Mouse (Mus musculus) erythroid progenitor cell, adult 5-6 weeks (primary cell): ENCODE data around the gene Syne2. TPM values are rescaled to one million over a fixed set of nuclear protein-coding genes. Genes with fewer than 3 reads are reported as not detected.

Source experiments
- ATAC-seq: replicated peaks from 2 replicates; pipeline ENCODE4 v1.8.0; 2016; ENCODE audit warnings: moderate number of reproducible peaks, mild to moderate bottlenecking, moderate TSS enrichment, inconsistent platforms; ENCODE audit not compliant: poor library complexity, low FRiP score, severe bottlenecking
- total RNA-seq, 2 experiments: library from RNA; stranded (forward) in 1 of 2; stranded (reverse) in 1 of 2; fragments of 150-400 nt in 1 of 2; fragments of 186-747, 209-891 nt in 1 of 2; gene quantifications; 2 replicates each; pipeline versions ENCODE4 v1.2.3 to v1.2.4; 2015 to 2017; ENCODE audit warnings: low replicate concordance in 2 of 2

Syne2 gene
- total RNA-seq, 2 experiments from 2014 or later: 2.5 to 3.0 TPM

DNA sequence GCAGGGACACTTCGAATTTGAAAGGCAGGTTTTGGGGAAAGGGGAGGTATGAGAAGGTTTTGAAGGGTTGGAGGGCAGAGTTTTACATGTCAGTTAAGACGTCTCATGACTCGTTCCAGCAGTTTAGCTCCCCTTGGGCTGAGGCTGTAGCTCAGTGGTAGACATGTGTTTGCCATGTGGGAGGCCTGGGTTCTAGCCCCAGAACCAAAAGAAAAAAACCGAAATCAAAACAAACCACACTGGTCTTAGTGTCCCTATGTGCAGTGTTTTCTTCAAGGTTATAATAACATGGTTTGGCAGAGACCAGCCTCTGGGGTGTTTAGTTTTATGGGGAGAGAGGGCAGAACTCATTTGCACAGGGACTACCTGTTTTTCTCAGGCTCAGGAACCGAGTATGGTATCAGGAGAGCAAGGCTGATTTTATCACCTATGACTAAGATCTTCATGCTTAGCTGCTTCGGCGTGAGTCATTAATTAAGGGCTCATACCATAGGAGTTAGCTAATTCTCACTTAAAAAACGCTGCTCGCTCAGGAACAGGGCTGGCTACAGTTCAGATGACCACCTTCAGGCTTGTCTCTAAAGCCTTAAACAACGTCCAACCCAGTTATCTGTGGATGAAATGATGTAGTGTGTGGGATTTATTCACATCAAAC lies 8.9 kb downstream of the Syne2 start:
- no peak for ATAC-seq

DNA sequence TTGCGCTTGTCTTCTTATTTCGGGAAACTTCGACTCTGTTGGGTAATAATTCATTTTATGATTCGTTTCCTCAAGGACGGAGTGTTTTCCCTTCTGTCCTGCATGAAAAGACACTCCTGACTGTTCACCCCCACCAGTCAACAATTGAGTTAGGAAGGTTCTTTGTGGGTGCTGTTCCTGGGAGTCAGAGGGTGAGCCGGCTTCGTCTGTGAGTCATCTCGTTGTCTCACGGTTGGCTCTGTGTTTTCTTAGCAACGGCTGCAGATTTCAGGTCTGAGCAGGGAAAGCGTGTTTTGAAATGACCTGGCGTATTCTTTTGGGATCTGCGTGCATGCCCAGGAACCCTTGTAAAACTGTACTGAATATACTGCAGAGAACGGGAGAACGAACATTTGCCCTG lies 9.8 kb downstream of the Syne2 start:
- no peak for ATAC-seq

DNA sequence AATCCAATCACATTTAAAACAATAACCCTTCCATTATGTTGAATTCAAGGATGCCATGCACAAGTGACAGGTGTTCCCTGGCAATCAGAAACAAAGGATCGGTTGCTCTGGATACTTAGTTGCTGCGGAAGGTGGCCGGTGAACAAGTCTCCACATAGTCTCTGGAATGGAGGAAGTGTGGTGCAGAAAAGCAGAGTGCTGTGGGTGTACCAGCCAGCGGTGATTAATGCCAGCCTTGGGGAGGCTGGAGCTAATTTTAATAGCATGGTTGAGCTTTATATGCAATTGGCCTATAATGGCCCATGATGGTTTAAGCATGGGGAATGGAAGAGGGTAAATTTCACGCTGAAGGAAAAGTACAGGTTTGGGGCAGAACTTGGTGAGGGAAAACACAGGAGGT lies 11.7 kb downstream of the Syne2 start:
- ATAC-seq: no peak

DNA sequence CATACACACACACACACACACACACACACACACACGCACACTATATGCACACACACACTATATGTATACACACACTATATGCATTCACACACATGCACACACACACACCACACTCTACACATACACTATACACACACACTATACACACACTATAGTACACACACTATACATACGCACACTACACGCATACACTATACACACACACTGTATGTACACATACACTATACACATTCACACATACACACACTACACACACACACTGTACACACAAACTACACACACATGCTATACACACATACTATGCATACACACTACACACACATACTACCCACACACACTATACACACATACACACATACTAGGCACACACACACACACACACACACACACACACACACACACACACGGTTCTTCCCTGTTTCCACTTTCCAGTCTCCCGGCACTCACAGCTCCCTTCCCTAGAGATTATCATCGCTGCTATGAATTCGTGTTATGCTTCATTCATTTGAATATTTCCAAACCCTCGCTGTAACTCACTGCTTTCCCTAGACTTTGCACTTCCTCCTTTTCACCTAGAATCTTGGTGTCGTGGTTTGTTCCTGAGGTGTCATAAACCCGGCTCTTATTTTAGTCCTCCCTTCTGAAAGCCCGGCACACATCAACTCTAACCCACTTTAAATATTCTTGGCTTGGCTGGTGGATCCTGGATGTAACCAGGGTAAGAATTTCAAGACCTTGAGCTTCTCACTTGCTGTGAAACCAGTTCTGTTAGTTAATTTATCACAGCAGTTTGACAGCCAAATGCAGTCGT lies 15.4 kb downstream of the Syne2 start:
- no peak for ATAC-seq

DNA sequence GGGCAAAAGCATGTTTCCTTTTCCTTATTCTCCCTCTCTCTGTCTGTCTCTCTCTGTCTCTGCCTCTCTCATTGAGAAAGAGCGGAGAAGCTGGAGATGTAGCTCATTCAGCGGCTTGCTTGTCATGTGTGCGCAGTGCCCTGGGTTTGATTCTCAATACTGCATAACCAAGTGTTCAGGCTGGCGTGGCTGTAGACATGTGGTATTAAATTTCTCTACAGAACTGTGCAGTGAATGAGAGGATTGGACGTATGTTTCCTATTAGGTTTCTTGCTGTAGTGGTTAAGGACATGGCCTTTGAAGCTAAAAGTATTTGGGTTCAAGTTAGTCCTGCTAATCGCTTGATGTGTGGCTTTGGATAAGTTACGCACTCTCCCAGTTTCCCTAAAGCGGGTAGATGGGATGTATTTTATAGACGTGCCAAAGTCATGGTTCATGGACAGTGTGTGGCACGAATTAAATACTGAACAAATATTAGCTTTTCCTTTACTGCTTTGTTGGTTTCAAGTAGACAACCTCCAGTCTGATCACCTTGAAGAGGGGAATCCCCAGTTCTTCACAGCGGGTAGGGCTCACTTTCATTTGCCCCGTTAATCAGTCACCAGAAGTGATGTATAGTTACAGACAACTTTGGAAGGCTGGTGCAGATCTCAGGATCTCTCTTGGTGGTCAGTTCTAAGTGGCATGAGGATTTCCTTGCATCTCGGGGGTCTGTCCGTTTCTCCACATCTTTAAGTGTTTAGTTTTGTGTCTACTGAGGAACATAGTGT lies 16.2 kb downstream of the Syne2 start:
- no peak for ATAC-seq

DNA sequence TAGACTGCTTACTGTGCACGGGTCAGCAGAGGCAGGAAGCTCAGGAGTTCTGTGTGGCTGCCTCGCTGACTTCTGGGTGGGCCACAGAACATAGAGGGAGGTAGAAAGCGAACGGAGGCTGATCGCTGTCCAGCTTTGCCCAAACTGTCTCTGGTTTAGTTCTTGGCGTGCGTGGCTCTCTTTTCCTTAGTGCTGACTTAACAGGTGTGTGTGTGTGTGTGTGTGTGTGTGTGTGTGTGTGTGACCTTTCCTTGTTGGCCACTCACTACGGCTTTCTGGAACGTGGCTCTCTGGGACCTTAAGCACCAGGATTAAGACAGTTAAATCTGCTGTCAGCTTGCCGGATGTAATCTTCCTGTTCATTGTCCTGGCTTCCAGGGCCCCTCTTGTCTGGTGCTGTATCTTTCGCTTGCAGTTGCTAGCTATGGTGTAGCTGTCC lies 18.6 kb downstream of the Syne2 start:
- ATAC-seq: no peak

DNA sequence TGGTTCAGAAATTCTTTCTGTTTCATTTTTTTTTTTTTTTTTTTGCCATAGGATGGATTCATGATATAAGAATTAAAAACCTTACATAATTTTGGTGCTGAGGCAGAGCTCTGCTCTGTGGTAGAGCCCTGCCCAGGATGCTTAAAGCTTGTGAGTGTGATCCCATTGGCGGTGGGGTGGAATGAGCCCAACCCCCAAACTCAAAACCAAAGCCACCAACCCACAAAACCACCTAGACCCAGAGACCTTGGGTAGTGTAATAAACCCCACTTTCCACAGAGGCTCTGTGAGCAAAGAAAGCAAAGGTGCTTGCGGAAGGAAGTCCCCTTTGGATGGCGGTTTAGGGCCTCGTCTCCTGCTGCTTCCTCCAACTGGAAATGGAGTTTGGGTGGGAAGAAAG lies 19.5 kb downstream of the Syne2 start:
- no peak for ATAC-seq

DNA sequence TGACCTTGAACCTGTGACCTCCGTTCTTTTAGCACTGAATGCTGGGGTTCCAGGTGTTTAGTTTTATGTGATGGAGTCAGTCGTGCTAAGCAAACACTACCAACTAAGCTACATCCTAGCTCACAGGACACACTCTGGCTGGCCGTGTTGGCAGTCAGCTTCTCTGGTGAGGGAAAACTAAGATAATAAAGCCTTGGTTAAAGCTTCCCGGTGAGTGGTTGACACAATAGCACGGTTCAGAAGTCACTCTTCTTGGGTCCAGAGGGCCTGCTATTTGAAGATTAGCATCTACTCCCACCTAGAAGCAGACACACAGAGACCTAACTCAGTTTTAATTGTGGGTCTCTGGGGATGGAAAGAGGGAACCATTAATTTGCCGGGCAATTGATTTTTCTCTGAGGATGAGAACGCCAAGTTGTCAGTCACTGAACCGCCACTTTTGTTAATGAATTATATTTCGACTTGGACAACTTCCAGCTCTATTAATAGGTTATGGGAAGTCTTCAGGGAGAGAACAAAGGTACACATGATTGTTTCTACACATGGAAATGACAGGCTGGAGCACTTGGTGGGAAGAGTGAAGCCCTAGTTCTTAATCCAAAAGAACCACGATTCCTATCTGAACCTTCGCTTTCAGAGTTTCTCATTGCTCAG lies 21.3 kb downstream of the Syne2 start:
- no peak for ATAC-seq

DNA sequence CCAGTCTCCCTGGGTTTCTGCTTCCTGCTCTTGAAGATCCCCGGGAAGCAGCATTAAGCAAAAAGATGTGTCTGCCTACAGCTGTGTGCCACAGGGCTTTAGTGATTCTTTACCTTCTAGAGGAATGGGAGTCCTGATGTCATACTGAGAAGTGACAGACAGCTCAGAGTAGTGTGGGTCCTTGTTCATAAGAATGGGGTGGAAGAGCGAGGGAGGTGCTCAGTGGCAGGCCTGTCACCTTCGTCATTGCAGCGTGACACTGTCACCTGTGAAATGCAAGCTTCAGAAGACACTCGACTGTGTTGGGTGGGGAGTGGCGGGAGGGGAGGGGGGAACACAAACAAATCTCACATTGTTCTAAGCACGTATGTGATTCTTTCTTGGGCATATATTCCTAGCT lies 23.2 kb downstream of the Syne2 start:
- no peak for ATAC-seq

DNA sequence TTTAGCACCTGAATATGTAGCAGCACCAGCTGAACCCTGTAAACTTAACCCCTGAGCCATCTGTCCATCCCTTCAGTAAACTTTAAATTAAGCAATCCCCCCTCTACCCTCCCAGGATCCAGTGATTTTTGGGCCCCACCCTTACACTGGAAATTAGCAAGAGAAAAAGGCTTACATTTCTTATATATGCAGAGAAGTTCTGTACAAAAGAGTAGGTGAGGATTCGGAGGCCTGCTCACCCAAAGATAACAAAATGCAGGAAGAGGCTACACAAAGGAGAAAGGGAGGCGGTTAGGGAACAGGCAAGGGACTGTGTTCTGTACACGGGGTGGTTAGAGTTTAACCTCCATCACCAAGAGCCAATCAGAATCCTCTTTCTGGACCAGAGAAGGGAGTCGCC lies 26.4 kb downstream of the Syne2 start:
- ATAC-seq: no peak

DNA sequence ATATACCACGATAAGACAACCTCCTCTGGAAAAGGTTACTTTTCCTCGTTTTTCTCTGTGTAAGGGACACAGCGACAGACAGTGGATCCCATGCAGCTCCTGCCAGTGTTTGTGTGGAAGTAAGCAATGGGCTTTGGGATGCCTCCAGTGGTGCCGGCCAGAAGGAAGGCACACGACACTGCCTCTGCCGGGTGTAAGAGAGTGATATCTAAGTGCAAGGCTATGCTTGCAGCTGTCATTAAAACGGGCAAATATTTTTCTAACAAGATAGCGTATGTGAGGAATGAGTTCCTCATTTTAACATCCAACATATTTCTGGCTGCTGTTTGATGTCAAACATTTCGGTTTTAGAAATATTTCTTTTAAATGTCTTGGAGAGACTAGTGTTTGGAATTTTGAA lies 27.1 kb downstream of the Syne2 start:
- no peak for ATAC-seq

DNA sequence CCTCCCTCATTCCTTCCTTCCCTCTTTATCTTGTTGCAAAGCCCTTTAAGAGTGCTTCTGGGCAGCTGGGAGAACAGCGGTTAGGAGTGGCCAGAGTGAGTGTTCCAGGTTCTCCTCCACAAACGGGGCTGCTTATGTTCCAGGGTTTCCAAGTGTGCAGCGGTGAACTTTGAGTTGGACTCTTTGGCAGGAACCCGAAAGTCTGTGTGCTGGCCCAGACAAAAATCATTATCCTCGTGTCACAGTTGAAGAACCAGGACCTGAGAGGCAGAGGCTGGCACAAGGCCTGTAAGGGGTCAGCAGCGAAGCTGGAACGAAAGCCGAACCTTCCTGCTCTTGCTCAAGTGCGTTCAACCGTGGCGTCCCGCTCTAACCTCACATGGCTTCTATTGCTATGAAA lies 28.6 kb downstream of the Syne2 start:
- ATAC-seq: no peak

DNA sequence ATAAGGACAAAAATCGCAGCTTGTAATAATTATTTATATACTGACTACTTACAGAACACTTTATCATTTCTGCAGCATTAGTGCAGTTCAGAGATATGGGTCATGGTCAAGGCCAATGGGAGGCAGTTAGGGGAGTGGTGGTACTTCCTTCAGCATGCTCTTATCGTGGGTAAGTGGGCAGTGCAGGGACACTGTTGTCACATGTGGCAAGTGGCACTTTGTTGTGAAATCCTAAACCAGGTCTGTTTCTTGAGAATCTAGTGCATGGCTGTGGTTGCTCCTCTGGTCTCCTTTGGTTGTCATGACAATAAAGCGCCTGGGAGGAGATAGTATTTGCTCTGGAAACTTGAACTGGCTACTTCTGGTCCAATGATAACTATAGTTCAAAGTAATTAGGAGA lies 32.3 kb downstream of the Syne2 start:
- no peak for ATAC-seq

DNA sequence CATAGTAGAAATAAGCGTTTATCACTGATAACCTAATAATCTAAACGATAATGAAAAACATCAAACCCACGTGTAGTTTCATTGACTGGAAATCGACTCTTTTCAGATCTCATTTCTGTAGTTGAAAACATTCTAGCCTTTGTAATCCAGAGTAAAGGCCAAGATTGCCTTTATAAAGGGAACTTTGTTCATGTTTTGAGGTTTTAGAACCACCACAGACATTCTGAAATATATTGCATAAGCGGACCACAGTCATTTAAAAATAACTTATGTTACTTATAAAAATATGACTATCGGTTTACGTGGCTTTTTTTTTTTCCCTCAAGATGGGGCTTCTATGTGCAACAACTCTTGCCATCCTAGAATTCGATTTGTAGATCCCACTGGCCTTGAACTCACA lies 33.5 kb downstream of the Syne2 start:
- ATAC-seq: no peak

DNA sequence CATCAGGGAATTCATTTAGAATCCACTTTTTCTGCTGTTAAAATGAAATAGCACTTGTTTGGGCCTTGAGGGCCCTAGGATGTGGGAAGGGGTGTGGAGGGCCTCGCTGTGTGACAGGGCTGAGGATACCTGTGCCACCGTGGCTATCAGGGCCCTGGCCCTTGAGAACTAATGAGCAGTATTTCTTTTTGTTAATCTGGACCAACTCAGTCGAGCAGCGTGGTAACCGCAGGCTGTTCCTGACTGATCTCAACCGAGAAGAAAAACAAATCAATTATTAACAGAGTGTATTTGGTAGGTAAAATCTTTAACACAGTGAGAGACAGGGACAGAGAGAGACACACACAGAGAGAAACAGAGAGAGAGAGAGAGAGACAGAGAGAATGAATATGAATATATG lies 34.5 kb downstream of the Syne2 start:
- no peak for ATAC-seq

DNA sequence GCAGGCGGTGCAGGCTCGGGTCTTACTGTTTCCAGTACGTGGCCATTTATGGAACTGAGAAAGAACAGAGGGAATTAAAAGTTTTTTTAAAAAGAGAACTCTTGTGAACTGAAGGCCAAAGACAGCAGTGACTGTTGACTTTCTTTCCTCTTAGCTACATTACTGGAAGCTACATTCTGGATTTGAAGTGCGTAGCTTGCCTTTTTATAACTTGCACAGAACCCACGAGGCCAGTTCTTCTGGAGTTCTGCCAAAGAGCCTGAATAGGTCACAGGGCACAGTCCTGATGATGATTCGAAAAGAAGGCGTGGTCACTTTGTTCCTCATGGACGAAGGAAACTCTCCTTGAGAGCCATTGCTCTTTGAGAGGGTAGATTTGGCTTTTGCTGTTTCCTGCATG lies 35.6 kb downstream of the Syne2 start:
- no peak for ATAC-seq

DNA sequence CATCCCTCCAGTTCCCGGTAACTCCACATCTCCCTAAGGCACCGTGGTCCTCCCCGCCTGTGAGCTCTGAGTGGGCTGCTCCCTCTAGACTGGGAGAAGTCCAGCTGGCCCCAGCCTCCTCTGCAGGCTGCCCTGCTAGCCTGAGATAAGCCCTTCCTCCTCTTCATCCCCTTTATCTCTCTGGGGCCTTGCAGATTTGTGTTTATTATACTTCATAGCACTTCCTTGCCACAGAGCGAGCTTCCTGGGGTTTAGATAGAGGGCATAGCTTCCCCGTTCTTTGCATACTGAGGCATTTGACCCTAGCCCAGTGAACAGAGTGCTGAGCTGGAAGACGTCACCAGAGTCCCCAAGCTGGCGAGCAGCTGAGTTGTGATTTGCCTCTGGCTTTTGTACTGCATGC lies 37.1 kb downstream of the Syne2 start:
- ATAC-seq: no peak

DNA sequence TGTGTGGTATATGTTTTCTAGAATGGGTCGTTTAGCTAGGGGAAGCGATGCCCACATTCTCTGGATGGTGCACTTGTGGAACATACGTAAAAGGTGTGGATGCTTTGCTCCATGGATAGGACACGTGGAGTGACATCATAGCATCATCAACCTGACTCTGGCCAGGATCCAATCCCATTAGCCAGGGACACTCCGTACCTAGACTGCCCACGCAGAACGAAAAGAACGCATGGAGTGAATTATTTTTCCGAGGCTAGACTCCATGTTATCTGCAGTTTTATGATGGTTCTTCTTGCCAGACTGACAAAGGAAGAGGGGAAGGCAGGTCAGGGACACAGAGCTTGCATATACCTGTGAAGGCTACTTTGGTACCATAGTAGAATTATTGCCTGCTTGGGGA lies 37.7 kb downstream of the Syne2 start:
- no peak for ATAC-seq

DNA sequence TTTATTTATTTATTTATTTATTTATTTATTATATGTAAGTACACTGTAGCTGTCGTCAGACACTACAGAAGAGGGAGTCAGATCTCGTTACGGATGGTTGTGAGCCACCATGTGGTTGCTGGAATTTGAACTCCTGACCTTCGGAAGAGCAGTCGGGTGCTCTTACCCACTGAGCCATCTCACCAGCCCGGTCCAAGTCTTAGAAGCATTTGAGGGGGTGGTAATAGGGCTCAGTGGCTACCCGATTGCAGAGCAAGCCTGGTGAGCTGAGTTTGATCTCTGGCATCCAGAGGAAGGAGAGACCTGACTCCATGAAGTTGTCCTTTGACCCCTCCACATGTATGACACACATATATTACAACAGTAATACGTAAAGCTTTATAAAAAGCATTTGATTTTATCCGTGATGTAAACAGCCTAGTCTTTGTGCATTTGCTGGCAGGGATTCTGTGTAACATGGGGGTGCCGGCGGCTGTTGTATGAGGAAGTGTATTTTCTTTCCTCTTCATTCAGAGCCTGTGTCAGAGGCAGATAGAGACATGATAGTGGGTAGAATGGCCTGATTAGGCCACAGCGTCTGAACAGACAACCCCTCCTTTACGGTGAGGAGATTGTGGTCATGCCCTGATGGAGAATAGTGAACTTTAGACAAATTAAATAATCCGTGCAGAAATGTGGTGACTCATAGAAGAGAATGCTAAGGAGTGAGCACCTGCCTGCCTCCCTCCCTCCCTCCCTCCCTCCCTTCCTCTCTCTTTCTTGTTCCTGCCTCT lies 38.3 kb downstream of the Syne2 start:
- no peak for ATAC-seq

DNA sequence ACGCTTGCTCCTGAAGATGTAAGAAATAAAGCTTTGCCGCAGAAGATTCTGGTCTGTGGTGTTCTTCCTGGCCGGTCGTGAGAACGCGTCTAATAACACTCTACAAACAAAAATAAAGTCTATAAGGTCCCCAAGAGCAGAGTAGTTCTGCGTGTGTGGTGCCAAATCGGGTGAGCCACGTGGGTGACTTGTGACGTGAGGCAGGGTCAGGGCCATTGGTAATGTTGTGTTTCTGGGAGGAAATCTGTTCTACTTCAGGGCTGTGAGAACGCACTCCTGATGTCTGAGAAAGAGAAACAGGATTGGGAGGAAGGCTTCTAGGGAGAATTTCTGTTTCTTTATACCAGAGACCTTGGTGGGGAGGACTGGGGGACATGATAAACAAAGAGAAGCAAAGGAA lies 42.0 kb downstream of the Syne2 start:
- ATAC-seq: no peak
